Mouse (Mus musculus) CH12.LX (cell line): ENCODE measurements around the gene Vmn2r79.

Experiments
- CTCF ChIP-seq, 2 experiments: IDR thresholded peaks in 1 of 2; conservative IDR thresholded peaks in 1 of 2; 2 replicates each; pipeline ENCODE4 v1.5.1; 2011 to 2012; ENCODE audit warnings: low read depth in 2 of 2, low read length in 2 of 2, improper control_type of control experiment in 1 of 2, inconsistent platforms in 1 of 2, mild to moderate bottlenecking in 1 of 2, moderate library complexity in 1 of 2
- E2F4 ChIP-seq: IDR thresholded peaks from 2 replicates; pipeline ENCODE4 v1.6.1; 2011; ENCODE audit warnings: low read depth, low read length, improper control_type of control experiment; ENCODE audit not compliant: insufficient replicate concordance
- KAT2A ChIP-seq: IDR thresholded peaks from 2 replicates; pipeline ENCODE4 v1.6.1; 2012; ENCODE audit warnings: low read length, improper control_type of control experiment, inconsistent platforms; ENCODE audit not compliant: insufficient replicate concordance
- MAFK ChIP-seq: IDR thresholded peaks from 2 replicates; pipeline ENCODE4 v1.6.1; 2011; ENCODE audit warnings: low read length, improper control_type of control experiment; ENCODE audit not compliant: insufficient replicate concordance
- MYC ChIP-seq: IDR thresholded peaks from 2 replicates; pipeline ENCODE4 v1.6.1; 2011; ENCODE audit warnings: low read depth, mild to moderate bottlenecking, improper control_type of control experiment, low read length
- NELFE ChIP-seq: IDR thresholded peaks from 2 replicates; pipeline ENCODE4 v1.6.1; 2011; ENCODE audit warnings: low read depth, low read length, improper control_type of control experiment
- POLR2A ChIP-seq: IDR thresholded peaks from 2 replicates; pipeline ENCODE4 v1.6.1; 2011; ENCODE audit warnings: low read depth, mild to moderate bottlenecking, improper control_type of control experiment, low read length
- USF1 ChIP-seq: IDR thresholded peaks from 2 replicates; pipeline ENCODE4 v1.6.1; 2014; ENCODE audit warnings: low read depth, mild to moderate bottlenecking, inconsistent platforms, low read length, improper control_type of control experiment
- ZMIZ1 ChIP-seq: IDR thresholded peaks from 2 replicates; pipeline ENCODE4 v1.6.1; 2012; ENCODE audit warnings: low read depth, mild to moderate bottlenecking, inconsistent platforms, low read length, improper control_type of control experiment
- ZNF384 ChIP-seq: IDR thresholded peaks from 2 replicates; pipeline ENCODE4 v1.6.1; 2012; ENCODE audit warnings: low read depth, low read length, improper control_type of control experiment, inconsistent platforms

GRCm38 (mm10) chr7:86994700-86995099 is 1.2 kb upstream of the Vmn2r79 start:
- TF ChIP-seq NELFE: no peak
- TF ChIP-seq USF1: no peak
- no peak for TF ChIP-seq E2F4
- no peak for TF ChIP-seq ZNF384
- TF ChIP-seq CTCF (conservative IDR thresholded peaks at IDR 0.05 in 1 of 2, IDR thresholded peaks at IDR 0.05 in 1 of 2; ENCODE audit: low read depth in 2 of 2, low read length in 2 of 2): no peak
- TF ChIP-seq MYC: no peak
- TF ChIP-seq KAT2A: no peak
- no peak for TF ChIP-seq ZMIZ1
- TF ChIP-seq POLR2A: no peak
- TF ChIP-seq MAFK: no peak
